Mouse (Mus musculus): ENCODE data around the gene Coch. TPM values are rescaled to one million over a fixed set of nuclear protein-coding genes. Genes with fewer than 3 reads are reported as not detected.
A peak's percentile ranks its signal among the peaks of the same experiment; 100 is the strongest.

Gene Coch
- total and polyA plus RNA-seq, 2 experiments from 2014 or later, result 20.3 to 24.9 TPM

DNA sequence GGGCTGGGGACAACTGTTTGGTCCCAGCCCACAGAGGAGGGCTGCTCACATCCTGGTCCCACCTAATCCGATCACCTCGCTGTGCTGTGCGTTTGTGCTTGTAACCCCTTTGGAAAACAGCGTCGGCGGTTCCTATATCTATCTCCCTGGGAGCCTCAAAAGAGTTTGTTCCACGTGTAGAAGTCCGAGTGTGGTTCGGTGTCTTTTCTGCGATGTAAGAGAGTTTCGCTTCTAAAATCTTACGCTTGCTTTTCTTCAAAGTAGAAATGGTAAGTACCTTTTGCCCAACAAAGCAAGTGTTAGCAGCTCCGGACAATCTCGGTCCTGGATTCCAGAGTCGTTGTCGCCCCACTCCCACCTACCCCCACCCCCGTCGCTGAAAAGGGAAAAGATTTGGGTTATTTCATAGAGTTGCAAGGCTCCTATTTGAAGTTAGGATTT, 909 bp downstream of the Coch start:
- Histone ChIP-seq H3K4me3 (ENCODE audit: low read depth, low read length) (peak overlapping the region; percentile 78), H3K9ac (replicated peaks; ENCODE audit: low read length, poor library complexity, severe bottlenecking) (peak overlapping the region; percentile 62; the same call in 1 of the 2 replicates), H3K4me2 (ENCODE audit: low read depth, low read length, poor library complexity, severe bottlenecking) (peak overlapping the region; percentile 97), H3K4me1 (ENCODE audit: insufficient read depth, low read length) (0 out of 2 replicates have a peak, but pooled peaks cover 3% of the 10 kb centered on the region), H3K27ac (ENCODE audit: low read depth, low read length) (no peak overlapping the region), H3K9me3 (ENCODE audit: low read length) (no peaks in the 10 kb centered on the region), H3K27me3 (ENCODE audit: insufficient read depth, low read length) (peaks cover 6% of the 10 kb centered on the region; the same call in 1 of the 2 replicates), H3K36me3 (ENCODE audit: insufficient read depth, low read length) (no peaks in the 10 kb centered on the region)
- no peak for TF ChIP-seq CTCF (IDR thresholded peaks at IDR 0.05)
- DNase-seq (ENCODE audit: low spot score) (peak; percentile 10), ATAC-seq (ENCODE audit: low FRiP score) (0 out of 2 replicates have a peak, but pooled peaks have one; percentile 1)
- WGBS, result 1% methylated on average over 18 of the region's 18 CpGs

DNA sequence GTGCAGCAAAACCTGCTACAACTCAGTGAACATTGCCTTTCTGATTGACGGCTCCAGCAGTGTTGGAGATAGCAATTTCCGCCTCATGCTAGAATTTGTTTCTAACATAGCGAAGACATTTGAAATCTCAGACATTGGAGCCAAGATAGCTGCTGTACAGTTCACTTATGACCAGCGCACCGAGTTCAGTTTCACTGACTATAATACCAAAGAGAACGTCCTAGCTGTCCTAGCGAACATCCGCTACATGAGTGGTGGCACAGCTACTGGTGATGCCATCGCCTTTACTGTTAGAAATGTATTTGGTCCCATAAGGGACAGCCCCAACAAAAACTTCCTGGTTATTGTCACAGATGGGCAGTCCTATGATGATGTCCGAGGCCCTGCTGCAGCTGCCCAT, 10.2 kb downstream of the Coch start:
- no peaks in the 10 kb centered on the region for H3K4me1 ChIP-seq (ENCODE audit: insufficient read depth, low read length)
- no peaks in the 10 kb centered on the region for H3K9me3 ChIP-seq (ENCODE audit: low read length)
- H3K36me3 ChIP-seq (ENCODE audit: insufficient read depth, low read length), result peaks cover 4% of the 10 kb centered on the region; the same call in 1 of the 2 replicates
- no peak for TF ChIP-seq CTCF (IDR thresholded peaks at IDR 0.05)
- no peaks in the 10 kb centered on the region for H3K27me3 ChIP-seq (ENCODE audit: insufficient read depth, low read length)
- ATAC-seq (ENCODE audit: low FRiP score), result no peak
- H3K4me3 ChIP-seq (ENCODE audit: low read depth, low read length), result no peak overlapping the region
- no peak overlapping the region for H3K27ac ChIP-seq (ENCODE audit: low read depth, low read length)
- H3K4me2 ChIP-seq (ENCODE audit: low read depth, low read length, poor library complexity, severe bottlenecking), result no peak overlapping the region
- no peak for DNase-seq (ENCODE audit: low spot score)
- H3K9ac ChIP-seq (replicated peaks; ENCODE audit: low read length, poor library complexity, severe bottlenecking), result no peak overlapping the region
- WGBS, result 95% methylated on average over 10 of the region's 10 CpGs

DNA sequence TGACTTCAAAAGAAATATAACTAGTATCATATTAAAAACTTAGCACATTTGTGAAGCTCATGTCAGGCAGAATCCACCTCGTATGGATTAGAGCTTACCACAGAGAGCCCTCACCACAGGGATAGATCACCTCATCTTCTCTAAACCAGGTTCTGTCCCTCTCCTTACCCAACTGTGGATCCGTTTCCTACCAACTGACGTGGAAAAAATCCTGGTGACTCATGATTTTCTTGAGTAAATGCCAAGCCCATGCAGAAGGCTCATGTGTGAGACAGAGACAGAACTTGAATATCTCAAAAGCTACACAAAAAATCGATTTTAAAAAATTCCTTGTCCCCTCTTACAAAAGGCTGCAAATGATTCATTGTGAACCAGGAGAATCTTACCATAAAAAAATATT, 13.0 kb downstream of the Coch start:
- 84% methylated on average over 4 of the region's 4 CpGs for WGBS
- Histone ChIP-seq H3K27ac (ENCODE audit: low read depth, low read length) (no peak overlapping the region), H3K36me3 (ENCODE audit: insufficient read depth, low read length) (peaks cover 6% of the 10 kb centered on the region; the same call in 1 of the 2 replicates), H3K4me2 (ENCODE audit: low read depth, low read length, poor library complexity, severe bottlenecking) (no peak overlapping the region), H3K4me3 (ENCODE audit: low read depth, low read length) (no peak overlapping the region), H3K9ac (replicated peaks; ENCODE audit: low read length, poor library complexity, severe bottlenecking) (no peak overlapping the region), H3K9me3 (ENCODE audit: low read length) (no peaks in the 10 kb centered on the region), H3K27me3 (ENCODE audit: insufficient read depth, low read length) (no peaks in the 10 kb centered on the region), H3K4me1 (ENCODE audit: insufficient read depth, low read length) (no peaks in the 10 kb centered on the region)
- no peak for DNase-seq (ENCODE audit: low spot score)
- no peak for ATAC-seq (ENCODE audit: low FRiP score)
- TF ChIP-seq CTCF (IDR thresholded peaks at IDR 0.05), result no peak

DNA sequence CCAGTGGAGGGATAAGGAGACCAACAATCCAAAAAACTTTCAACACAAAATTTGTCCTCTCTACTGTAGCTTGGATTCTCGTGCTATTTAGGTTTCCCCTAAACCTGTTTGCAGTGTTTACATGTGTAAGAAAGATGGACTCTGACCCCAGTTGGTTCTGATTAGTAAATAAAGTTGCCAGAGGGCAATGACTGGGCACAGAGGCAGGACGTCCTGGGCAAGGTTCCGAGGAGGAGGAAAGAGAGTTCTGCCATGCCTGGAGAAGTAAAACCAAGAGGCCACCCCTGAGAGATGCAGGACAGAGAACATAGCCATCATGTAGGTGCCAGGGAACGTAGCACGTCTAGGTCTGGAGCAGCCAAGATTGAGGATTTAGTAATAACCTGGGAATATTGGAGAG, 19.2 kb downstream of the Coch start:
- H3K36me3 ChIP-seq (ENCODE audit: insufficient read depth, low read length), result peaks cover 7% of the 10 kb centered on the region
- no peak for DNase-seq (ENCODE audit: low spot score)
- no peak overlapping the region for H3K4me2 ChIP-seq (ENCODE audit: low read depth, low read length, poor library complexity, severe bottlenecking)
- H3K9me3 ChIP-seq (ENCODE audit: low read length), result no peaks in the 10 kb centered on the region
- no peaks in the 10 kb centered on the region for H3K4me1 ChIP-seq (ENCODE audit: insufficient read depth, low read length)
- H3K9ac ChIP-seq (replicated peaks; ENCODE audit: low read length, poor library complexity, severe bottlenecking), result no peak overlapping the region
- TF ChIP-seq CTCF (IDR thresholded peaks at IDR 0.05), result no peak
- WGBS, result 91% methylated on average over 5 of the region's 5 CpGs
- no peak for ATAC-seq (ENCODE audit: low FRiP score)
- H3K27me3 ChIP-seq (ENCODE audit: insufficient read depth, low read length), result no peaks in the 10 kb centered on the region
- no peak overlapping the region for H3K4me3 ChIP-seq (ENCODE audit: low read depth, low read length)
- no peak overlapping the region for H3K27ac ChIP-seq (ENCODE audit: low read depth, low read length)

DNA sequence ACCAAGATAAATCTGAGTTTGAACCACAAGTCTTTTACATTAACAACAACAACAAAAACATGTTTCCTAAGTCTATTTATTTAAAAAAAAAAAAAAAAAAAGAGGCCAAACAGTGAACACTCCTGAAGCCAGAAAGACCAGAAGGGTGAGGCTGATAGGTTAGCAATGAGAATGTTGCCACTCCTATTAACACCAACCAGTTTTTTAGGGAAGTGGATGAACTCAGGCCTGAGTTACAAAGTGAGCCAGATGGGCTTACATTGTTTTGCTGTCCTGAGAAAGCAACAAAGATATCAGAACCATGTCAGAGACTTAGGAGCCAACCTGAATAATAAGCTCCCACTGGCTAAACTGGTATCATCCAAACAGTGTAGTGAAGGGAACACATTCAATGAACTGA, 27.4 kb downstream of the Coch start:
- no peaks in the 10 kb centered on the region for H3K27me3 ChIP-seq (ENCODE audit: insufficient read depth, low read length)
- H3K9ac ChIP-seq (replicated peaks; ENCODE audit: low read length, poor library complexity, severe bottlenecking), result no peak overlapping the region
- H3K36me3 ChIP-seq (ENCODE audit: insufficient read depth, low read length), result peaks cover 4% of the 10 kb centered on the region; the same call in 1 of the 2 replicates
- H3K4me2 ChIP-seq (ENCODE audit: low read depth, low read length, poor library complexity, severe bottlenecking), result no peak overlapping the region
- no peak for TF ChIP-seq CTCF (IDR thresholded peaks at IDR 0.05)
- ATAC-seq (ENCODE audit: low FRiP score) (no peak), DNase-seq (ENCODE audit: low spot score) (no peak)
- no peaks in the 10 kb centered on the region for H3K4me1 ChIP-seq (ENCODE audit: insufficient read depth, low read length)
- H3K27ac ChIP-seq (ENCODE audit: low read depth, low read length), result no peak overlapping the region
- H3K4me3 ChIP-seq (ENCODE audit: low read depth, low read length), result no peak overlapping the region
- no peaks in the 10 kb centered on the region for H3K9me3 ChIP-seq (ENCODE audit: low read length)

DNA sequence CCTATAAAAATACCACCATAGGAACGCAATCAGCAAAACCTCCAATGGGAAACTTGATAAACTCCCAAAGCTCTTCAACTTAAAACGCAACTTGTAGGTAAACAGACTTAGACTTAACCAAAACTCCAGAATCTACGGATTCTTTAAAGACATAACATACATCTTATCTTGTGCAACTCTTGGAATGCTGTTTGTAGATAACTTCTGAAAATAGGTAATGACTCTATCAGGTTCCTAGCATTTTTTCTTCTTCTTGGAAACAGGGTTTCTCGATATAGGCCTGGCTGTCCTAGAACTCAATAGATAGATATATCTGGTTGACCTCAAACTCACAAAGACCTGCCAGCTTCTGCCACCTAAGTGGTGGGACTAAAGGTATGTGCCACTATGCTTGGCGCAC, 28.0 kb downstream of the Coch start:
- ATAC-seq (ENCODE audit: low FRiP score) (no peak), DNase-seq (ENCODE audit: low spot score) (no peak)
- H3K27me3 ChIP-seq (ENCODE audit: insufficient read depth, low read length), result no peaks in the 10 kb centered on the region
- WGBS, result 98% methylated on average over 5 of the region's 5 CpGs
- H3K4me1 ChIP-seq (ENCODE audit: insufficient read depth, low read length), result no peaks in the 10 kb centered on the region
- no peaks in the 10 kb centered on the region for H3K9me3 ChIP-seq (ENCODE audit: low read length)
- no peak overlapping the region for H3K9ac ChIP-seq (replicated peaks; ENCODE audit: low read length, poor library complexity, severe bottlenecking)
- H3K4me2 ChIP-seq (ENCODE audit: low read depth, low read length, poor library complexity, severe bottlenecking), result no peak overlapping the region
- no peak overlapping the region for H3K4me3 ChIP-seq (ENCODE audit: low read depth, low read length)
- H3K36me3 ChIP-seq (ENCODE audit: insufficient read depth, low read length), result peaks cover 4% of the 10 kb centered on the region; the same call in 1 of the 2 replicates
- TF ChIP-seq CTCF (IDR thresholded peaks at IDR 0.05), result no peak
- no peak overlapping the region for H3K27ac ChIP-seq (ENCODE audit: low read depth, low read length)

All from midbrain, postnatal 0 days (tissue).